Mouse (Mus musculus) thymus, adult 2 months (tissue): ENCODE data around the gene Cd160. TPM values are rescaled to one million over a fixed set of nuclear protein-coding genes. Genes with fewer than 3 reads are reported as not detected.

Experiments used
- DNase-seq: peaks from one replicate; pipeline ENCODE4 v3.0.0; 2021
- H3K27ac ChIP-seq: fragments of 200-500 bp; 2 replicates; pipeline ENCODE4 v1.5.1; 2012; ENCODE audit warnings: low read length, control low read depth; ENCODE audit not compliant: control insufficient read depth, insufficient read depth
- H3K27me3 ChIP-seq: fragments of 200-500 bp; 2 replicates; pipeline ENCODE4 v1.6.1; 2012; ENCODE audit warnings: mild to moderate bottlenecking, low read length, moderate library complexity, mixed read lengths; ENCODE audit not compliant: control insufficient read depth, insufficient read depth
- H3K36me3 ChIP-seq: fragments of 200-500 bp; 2 replicates; pipeline ENCODE4 v1.6.1; 2012; ENCODE audit warnings: mild to moderate bottlenecking, low read length, moderate library complexity; ENCODE audit not compliant: control insufficient read depth, insufficient read depth
- H3K4me1 ChIP-seq: fragments of 200-500 bp; replicated peaks from 2 replicates; pipeline ENCODE4 v1.6.1; 2012; ENCODE audit warnings: low read length; ENCODE audit not compliant: control insufficient read depth, insufficient read depth
- H3K4me3 ChIP-seq: fragments of 200-500 bp; 2 replicates; pipeline ENCODE4 v1.5.1; 2012; ENCODE audit warnings: mild to moderate bottlenecking, low read length, control low read depth, moderate library complexity; ENCODE audit not compliant: control insufficient read depth, insufficient read depth
- CTCF ChIP-seq: fragments of 200-500 bp; IDR thresholded peaks from 2 replicates; pipeline ENCODE4 v1.5.1; 2012; ENCODE audit warnings: mild to moderate bottlenecking, control low read depth, low read length, moderate library complexity, borderline replicate concordance; ENCODE audit not compliant: control insufficient read depth, poor library complexity, insufficient read depth; ENCODE audit errors: extremely low read depth
- POLR2A ChIP-seq: fragments of 200-500 bp; IDR thresholded peaks from 2 replicates; pipeline ENCODE4 v1.6.1; 2012; ENCODE audit warnings: mild to moderate bottlenecking, low read length, control low read depth, moderate library complexity; ENCODE audit not compliant: control insufficient read depth, poor library complexity, insufficient read depth; ENCODE audit errors: extremely low read depth
- WGBS: fragments of 180-500 bp; shearing (Covaris S2); methylation state at CpG from one replicate; pipeline ENCODE4 v1.1.7; 2018; 5-methylcytosine and 5-hydroxymethylcytosine counted together
- polyA plus RNA-seq: library from polyadenylated mRNA; depleted of rRNA; stranded (reverse); fragments of >200 nt; gene quantifications from 2 replicates; pipeline ENCODE4 v1.2.3, GENCODE M21; 2012

Gene Cd160
- polyA plus RNA-seq, 1 experiment: 2.7 TPM

DNA sequence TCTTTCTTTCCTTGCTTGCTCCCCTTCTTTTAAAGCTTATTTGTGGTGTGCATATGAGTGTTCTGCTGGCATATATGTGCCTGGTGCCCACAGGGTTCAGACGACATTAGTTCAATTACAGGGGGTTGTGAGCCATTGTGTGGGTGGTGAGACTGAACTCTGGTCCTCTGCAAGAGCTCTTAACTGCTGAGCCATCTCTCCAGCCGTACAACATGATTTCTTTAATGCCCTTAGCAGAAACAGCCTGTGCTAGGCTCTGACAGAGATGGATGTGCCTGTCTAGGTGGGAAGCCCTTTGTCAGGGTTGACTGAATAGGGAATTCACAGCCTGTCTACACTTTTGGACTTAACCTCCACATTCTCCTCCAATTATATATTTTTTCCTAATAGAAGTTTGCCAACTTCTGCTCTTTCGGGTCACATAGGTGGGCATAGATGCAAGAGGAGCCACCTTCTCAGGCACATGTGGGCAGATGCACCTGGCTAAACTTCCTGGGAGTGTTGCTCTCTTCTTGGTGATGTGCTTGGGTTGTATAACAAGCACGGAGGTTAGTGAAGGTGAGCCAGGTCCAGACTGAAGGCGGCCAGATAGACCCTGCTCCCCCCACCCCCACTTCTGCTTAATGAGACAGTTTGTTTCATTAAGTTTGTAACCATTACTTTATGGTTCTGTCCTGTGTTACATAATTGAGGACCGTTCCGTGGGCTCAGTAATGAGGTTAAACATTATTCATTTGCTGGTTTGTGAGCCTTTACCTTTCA, 5.6 kb upstream of the Cd160 start:
- no peak overlapping the region for H3K27ac ChIP-seq
- TF ChIP-seq POLR2A (no peak), CTCF (no peak)
- H3K4me1 ChIP-seq: no peaks in the 10 kb centered on the region
- no peak overlapping the region for H3K4me3 ChIP-seq
- no peaks in the 10 kb centered on the region for H3K36me3 ChIP-seq
- no peaks in the 10 kb centered on the region for H3K27me3 ChIP-seq
- DNase-seq: no peak
- 89% methylated on average over 7 of the region's 7 CpGs for WGBS

DNA sequence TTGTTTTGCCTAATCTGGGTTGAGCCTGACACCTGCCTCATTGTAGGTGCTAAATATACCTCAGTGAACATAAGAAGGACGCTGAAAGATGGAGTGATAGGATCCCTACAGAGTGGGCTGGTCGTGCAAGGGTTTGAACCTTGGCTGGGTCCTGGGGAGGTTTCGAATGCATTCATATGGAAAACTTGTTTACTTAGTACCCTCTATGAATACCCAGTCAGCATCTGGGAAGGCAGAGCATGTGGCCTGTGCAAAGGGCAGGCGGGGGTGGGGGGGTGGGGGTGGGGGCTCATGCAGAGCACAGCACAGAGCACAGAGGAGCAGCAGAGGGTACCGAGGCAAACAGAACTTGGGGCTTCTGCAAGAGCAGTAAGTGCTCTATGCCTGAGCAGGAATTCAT, 3.8 kb upstream of the Cd160 start:
- WGBS: 88% methylated on average over 5 of the region's 5 CpGs
- Histone ChIP-seq H3K4me3 (no peak overlapping the region), H3K36me3 (no peaks in the 10 kb centered on the region), H3K27ac (no peak overlapping the region), H3K27me3 (no peaks in the 10 kb centered on the region), H3K4me1 (no peaks in the 10 kb centered on the region)
- DNase-seq: no peak
- TF ChIP-seq CTCF (no peak), POLR2A (no peak)

DNA sequence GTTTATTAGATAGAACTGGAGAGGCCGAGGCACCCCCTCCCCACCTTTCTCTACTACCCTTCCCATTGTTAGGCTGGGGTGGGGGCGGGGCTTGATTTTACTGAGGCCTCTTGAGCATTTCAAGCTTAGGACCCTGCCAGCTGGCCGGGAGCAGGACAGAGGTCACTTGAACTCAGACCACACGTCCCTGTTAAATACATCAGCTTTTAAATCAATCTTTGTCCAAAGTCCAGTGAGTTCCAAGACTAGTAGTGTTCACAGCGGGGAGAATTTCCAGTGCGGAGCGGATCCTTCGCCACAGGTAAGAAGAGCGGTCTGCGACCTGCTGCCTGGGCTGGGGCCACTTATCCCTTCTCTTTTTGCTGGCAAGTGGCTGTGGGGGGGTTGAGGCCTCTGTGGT, 705 bp upstream of the Cd160 start:
- no peak overlapping the region for H3K27ac ChIP-seq
- no peaks in the 10 kb centered on the region for H3K36me3 ChIP-seq
- no peak for DNase-seq
- no peak overlapping the region for H3K4me3 ChIP-seq
- WGBS: 95% methylated on average over 10 of the region's 10 CpGs
- H3K27me3 ChIP-seq: no peaks in the 10 kb centered on the region
- H3K4me1 ChIP-seq: no peaks in the 10 kb centered on the region
- TF ChIP-seq POLR2A (no peak), CTCF (no peak)

DNA sequence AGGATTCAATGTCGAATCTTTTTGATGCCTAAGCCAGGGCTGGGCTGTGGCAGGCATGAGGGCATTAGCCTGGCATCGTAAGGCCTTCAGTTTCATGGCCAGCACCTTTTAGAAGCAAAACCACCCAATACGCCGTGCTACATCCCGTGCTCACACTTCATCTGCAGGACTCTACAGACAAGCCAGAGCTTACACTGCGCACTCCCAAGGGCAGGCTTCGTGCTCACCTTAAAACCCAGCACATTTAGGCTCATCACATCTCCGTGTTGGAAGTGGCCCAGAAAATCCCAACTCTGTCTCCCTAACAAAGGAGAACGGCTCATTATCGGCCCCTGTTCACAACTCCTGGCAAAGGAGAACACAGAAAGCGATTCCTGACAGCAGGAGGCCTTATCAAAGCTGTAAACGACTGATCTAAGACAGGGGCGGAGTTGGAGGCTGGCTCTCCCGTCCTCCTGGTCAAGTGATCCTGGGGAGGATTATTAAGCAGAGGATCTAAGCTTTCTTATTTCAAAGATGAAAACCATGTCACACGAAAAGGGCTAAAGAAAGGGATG, 765 bp downstream of the Cd160 start:
- no peak overlapping the region for H3K4me3 ChIP-seq
- no peak for DNase-seq
- no peak for TF ChIP-seq CTCF
- no peak for TF ChIP-seq POLR2A

DNA sequence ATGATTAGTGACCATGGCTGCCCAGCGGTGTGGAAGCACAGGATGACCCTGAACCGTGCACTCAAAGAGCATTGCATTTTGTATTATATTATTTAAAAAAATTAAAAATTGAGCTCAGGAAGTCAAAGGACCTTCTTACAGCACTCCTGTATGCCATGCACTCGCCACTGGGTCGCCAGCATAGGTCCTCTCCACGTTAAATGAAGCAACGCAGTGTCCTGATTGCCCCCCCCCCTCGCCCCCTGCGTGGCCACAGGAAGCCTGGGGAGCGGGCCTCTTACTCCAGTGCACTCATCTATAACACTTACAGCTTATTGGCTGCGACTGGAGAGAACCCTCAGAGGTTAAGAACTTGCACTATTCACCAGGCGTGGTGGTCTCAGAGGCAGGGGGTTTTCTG, 3.9 kb downstream of the Cd160 start:
- 68% methylated on average over 11 of the region's 11 CpGs for WGBS
- Histone ChIP-seq H3K27me3 (no peaks in the 10 kb centered on the region), H3K36me3 (no peaks in the 10 kb centered on the region), H3K4me3 (no peak overlapping the region), H3K27ac (no peak overlapping the region), H3K4me1 (no peaks in the 10 kb centered on the region)
- DNase-seq: no peak
- TF ChIP-seq POLR2A (no peak), CTCF (no peak)

More for the DNA sequence above, 765 bp downstream of the Cd160 start:
- Histone ChIP-seq H3K27ac (no peak overlapping the region), H3K36me3 (no peaks in the 10 kb centered on the region), H3K4me1 (no peaks in the 10 kb centered on the region), H3K27me3 (no peaks in the 10 kb centered on the region)
- WGBS: 91% methylated on average over 15 of the region's 15 CpGs

DNA sequence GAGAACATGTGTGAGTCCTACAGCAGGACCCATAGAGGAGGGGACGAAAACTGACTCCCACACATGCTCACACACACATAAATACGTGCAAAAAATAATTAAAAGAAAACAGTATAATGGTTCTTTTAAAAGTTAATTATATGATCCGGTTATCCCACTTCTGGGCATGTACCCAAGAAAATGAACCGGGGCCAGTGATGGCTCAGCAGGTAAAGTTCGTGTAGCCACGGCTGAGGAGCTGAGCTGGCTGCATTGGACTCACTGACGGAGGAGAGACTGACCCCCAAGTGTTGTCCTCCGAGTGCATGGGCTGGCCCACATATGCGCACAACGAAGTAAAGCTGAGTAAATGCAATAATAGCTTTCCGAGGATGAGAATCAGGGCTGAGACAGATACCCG, 4.5 kb downstream of the Cd160 start:
- no peak for DNase-seq
- no peaks in the 10 kb centered on the region for H3K36me3 ChIP-seq
- no peak overlapping the region for H3K4me3 ChIP-seq
- 95% methylated on average over 12 of the region's 12 CpGs for WGBS
- no peaks in the 10 kb centered on the region for H3K4me1 ChIP-seq
- H3K27me3 ChIP-seq: no peaks in the 10 kb centered on the region
- no peak overlapping the region for H3K27ac ChIP-seq
- no peak for TF ChIP-seq POLR2A
- TF ChIP-seq CTCF: no peak
